Mouse (Mus musculus) gastrocnemius, postnatal 4 days (tissue): ENCODE measurements around the gene Tnnt2. TPM values are rescaled to one million over a fixed set of nuclear protein-coding genes. Genes with fewer than 3 reads are reported as not detected.
A peak's percentile ranks its signal among the peaks of the same experiment; 100 is the strongest.

Experiments
- DNase-seq, 2 experiments: peaks; one replicate each; pipeline ENCODE4 v3.0.0; 2021 to 2022; ENCODE audit warnings: low spot score in 2 of 2, mixed read lengths in 2 of 2
- total RNA-seq, 2 experiments: library from RNA; stranded (reverse); gene quantifications; 2 replicates each; pipeline ENCODE4 v1.2.3; 2021

The Tnnt2 gene
- total RNA-seq, 2 experiments from 2014 or later = 160 to 174 TPM

- DNase-seq = no peak
These were observed 18.6 kb upstream of the Tnnt2 start for GRCm38 (mm10) chr1:135817595-135817994.

GRCm38 (mm10) chr1:135818481-135819086 lies 17.6 kb upstream of the Tnnt2 start, which contains the start of gene Lad1:
TSS of gene Lad1 (plus strand) at chr1:135818598.
- DNase-seq = no peak

- no peak for DNase-seq
These were observed 16.1 kb upstream of the Tnnt2 start for GRCm38 (mm10) chr1:135820071-135820470.

- DNase-seq = no peak
These were observed 15.3 kb upstream of the Tnnt2 start for GRCm38 (mm10) chr1:135820736-135821364.

GRCm38 (mm10) chr1:135821780-135822179 lies 14.4 kb upstream of the Tnnt2 start:
- no peak for DNase-seq

GRCm38 (mm10) chr1:135828918-135829317 lies 7.2 kb upstream of the Tnnt2 start:
- DNase-seq = no peak

GRCm38 (mm10) chr1:135834206-135834859 lies 1.8 kb upstream of the Tnnt2 start:
- DNase-seq = no peak

- DNase-seq = no peak
These were observed 1.2 kb upstream of the Tnnt2 start for GRCm38 (mm10) chr1:135834983-135835382.

GRCm38 (mm10) chr1:135838626-135839025 lies 2.5 kb downstream of the Tnnt2 start:
- DNase-seq = no peak

- no peak for DNase-seq
These were observed 2.9 kb downstream of the Tnnt2 start for GRCm38 (mm10) chr1:135839065-135839464.

GRCm38 (mm10) chr1:135840675-135841395 lies 4.7 kb downstream of the Tnnt2 start:
- DNase-seq = no peak

GRCm38 (mm10) chr1:135843519-135844262 lies 7.5 kb downstream of the Tnnt2 start:
- no peak for DNase-seq

GRCm38 (mm10) chr1:135844481-135844880 lies 8.3 kb downstream of the Tnnt2 start:
- no peak for DNase-seq

- DNase-seq = no peak
These were observed 10.5 kb downstream of the Tnnt2 start for GRCm38 (mm10) chr1:135846632-135847031.

- DNase-seq = peak in 1 of 2 experiments; percentile 44
These were observed 11.0 kb downstream of the Tnnt2 start for GRCm38 (mm10) chr1:135847139-135847562.

GRCm38 (mm10) chr1:135847611-135848351 lies 11.6 kb downstream of the Tnnt2 start:
- no peak for DNase-seq

- DNase-seq = peak in 1 of 2 experiments; percentile 39
These were observed 14.8 kb downstream of the Tnnt2 start for GRCm38 (mm10) chr1:135850722-135851512.

- no peak for DNase-seq
These were observed 16.0 kb downstream of the Tnnt2 start for GRCm38 (mm10) chr1:135852044-135852756.

GRCm38 (mm10) chr1:135853200-135853599 lies 17.0 kb downstream of the Tnnt2 start:
- DNase-seq = no peak
